9 mouse cellular contexts compared by ENCODE assay signal in genomic region chr12:85142803-85143202, GRCm38 (mm10). TPM values are rescaled to one million over a fixed set of nuclear protein-coding genes. Genes with fewer than 3 reads are reported as not detected.
DNase-seq lines count a peak whose midpoint lies in the region; ATAC-seq and TF ChIP-seq lines count a peak whose summit lies in the region.
"Had no signal": no experiment of that assay in that cellular context is flagged by ENCODE, and none has a peak within 500 bp of the region (broad histone marks: within the 10 kb centered on the region; RNA-seq: fewer than 3 reads in every experiment).

No protein-coding gene starts in this region.

- H3K36me3 ChIP-seq in ES-Bruce4 (ENCODE audit: control insufficient read depth, insufficient read depth, low read length, poor library complexity, severe bottlenecking): no peaks in the 10 kb centered on the region
- H3K36me3 ChIP-seq: heart, embryonic 15.5 days had no signal

- H3K9me3 ChIP-seq in ES-Bruce4 (replicated peaks; ENCODE audit: control insufficient read depth, insufficient read depth, low read length, poor library complexity, severe bottlenecking): no peaks in the 10 kb centered on the region
- H3K9me3 ChIP-seq: heart, embryonic 15.5 days had no signal

- peak; percentile 64 for DNase-seq in fibroblast of lung, adult 2 months (ENCODE audit: low read depth)
- peak; percentile 93 for DNase-seq in heart, postnatal 4 days
- peak; percentile 70 to 78 for DNase-seq in layer of hippocampus, postnatal 36 days
- peak; percentile 73 for DNase-seq in retina, postnatal 7 days (ENCODE audit: low read depth, low spot score)
- DNase-seq in urinary bladder, postnatal 10 days (ENCODE audit: low spot score): peak; percentile 48

- no peak for TF ChIP-seq POLR2A in ES-Bruce4 (IDR thresholded peaks at IDR 0.05; ENCODE audit: insufficient read depth, low read length)
- TF ChIP-seq POLR2A in bone marrow, adult 2 months (IDR thresholded peaks at IDR 0.05; ENCODE audit: borderline replicate concordance, control insufficient read depth, low read depth, low read length): no peak

- TF ChIP-seq CTCF in ES-Bruce4 (IDR thresholded peaks at IDR 0.05; ENCODE audit: low read depth, low read length): peak; percentile 91
- peak; percentile 90 for TF ChIP-seq CTCF in bone marrow, adult 2 months (IDR thresholded peaks at IDR 0.05; ENCODE audit: control insufficient read depth, insufficient read depth, low read length)

- ATAC-seq in megakaryocyte, adult 5-6 weeks (ENCODE audit: poor library complexity, severe bottlenecking): peak; percentile 92

- no peak for TF ChIP-seq EP300 in ES-Bruce4 (IDR thresholded peaks at IDR 0.05; ENCODE audit: insufficient read depth, low read depth, low read length)

- no peak overlapping the region for H3K4me3 ChIP-seq in ES-Bruce4 (ENCODE audit: low read depth, low read length)
- no peak overlapping the region for H3K4me3 ChIP-seq in bone marrow, adult 2 months (replicated peaks; ENCODE audit: control insufficient read depth, low read depth, low read length)
- H3K4me3 ChIP-seq: heart, embryonic 15.5 days had no signal

- peaks cover 12% of the 10 kb centered on the region for H3K4me1 ChIP-seq in ES-Bruce4 (ENCODE audit: control insufficient read depth, insufficient read depth, low read length)
- no peaks in the 10 kb centered on the region for H3K4me1 ChIP-seq in bone marrow, adult 2 months (ENCODE audit: control insufficient read depth, insufficient read depth, low read length)

- H3K27me3 ChIP-seq in ES-Bruce4 (ENCODE audit: control insufficient read depth, insufficient read depth, low read length, poor library complexity, severe bottlenecking): no peaks in the 10 kb centered on the region

- H3K9ac ChIP-seq in ES-Bruce4 (ENCODE audit: low read depth, poor library complexity, severe bottlenecking): no peak overlapping the region
- H3K9ac ChIP-seq: heart, embryonic 15.5 days had no signal

- 25% methylated on average over 4 of the region's 4 CpGs for WGBS in bone marrow, adult 2 months

- no peak overlapping the region for H3K27ac ChIP-seq in ES-Bruce4 (ENCODE audit: insufficient read depth, low read length)
- H3K27ac ChIP-seq in bone marrow, adult 2 months (ENCODE audit: control insufficient read depth, insufficient read depth, low read depth, low read length, poor library complexity): no peak overlapping the region
- H3K27ac ChIP-seq: heart, embryonic 15.5 days had no signal

RNA-seq across cellular contexts. Expression of gene Rps6kl1, which starts 8.3 kb away (rescaled TPM):
- polyA plus RNA-seq in ES-Bruce4 (2011; ENCODE audit: insufficient read depth, insufficient read length, low read depth, missing spikeins): 3.0 and 3.8 TPM in 2 replicates
- polyA plus RNA-seq in bone marrow, adult 2 months (2011; ENCODE audit: insufficient read depth, insufficient read length, low replicate concordance, missing spikeins): 0.63 TPM in 1 of 2 replicates, not detected in the other
- total RNA-seq in heart, postnatal 4 days (2021): 1 to 10 TPM; 2.3 to 3.0 TPM
- 10 to 100 TPM; 39.9 to 40.2 TPM for total RNA-seq in layer of hippocampus, postnatal 36 days (2021)
- total RNA-seq in megakaryocyte, adult 5-6 weeks (2015): 0.04 TPM in 1 of 2 replicates, not detected in the other
- 0.15 TPM in 1 of 2 replicates, not detected in the other for total RNA-seq in megakaryocyte, adult 5-6 weeks (2017)

RNA-seq across cellular contexts. Expression of gene Dlst, which starts 32.2 kb away (rescaled TPM):
- 139 and 147 TPM in 2 replicates for polyA plus RNA-seq in ES-Bruce4 (2011; ENCODE audit: insufficient read depth, insufficient read length, low read depth, missing spikeins)
- 87.0 and 102 TPM in 2 replicates for polyA plus RNA-seq in bone marrow, adult 2 months (2011; ENCODE audit: insufficient read depth, insufficient read length, low replicate concordance, missing spikeins)
- 100 to 1,000 TPM; 538 to 559 TPM for total RNA-seq in heart, postnatal 4 days (2021)
- total RNA-seq in layer of hippocampus, postnatal 36 days (2021): 100 to 1,000 TPM; 145 to 152 TPM
- total RNA-seq in megakaryocyte, adult 5-6 weeks (2015): 68.1 and 91.8 TPM in 2 replicates
- total RNA-seq in megakaryocyte, adult 5-6 weeks (2017): 166 and 175 TPM in 2 replicates

RNA-seq across cellular contexts. Expression of gene Prox2, which starts 32.2 kb away (rescaled TPM):
- 0.62 and 0.73 TPM in 2 replicates for polyA plus RNA-seq in ES-Bruce4 (2011; ENCODE audit: insufficient read depth, insufficient read length, low read depth, missing spikeins)
- polyA plus RNA-seq in bone marrow, adult 2 months (2011; ENCODE audit: insufficient read depth, insufficient read length, low replicate concordance, missing spikeins): 2.2 and 2.9 TPM in 2 replicates
- 1 to 10 TPM; 2.3 to 2.6 TPM for total RNA-seq in heart, postnatal 4 days (2021)
- 1 to 10 TPM; 1.7 to 2.0 TPM for total RNA-seq in layer of hippocampus, postnatal 36 days (2021)
- 1.6 and 3.1 TPM in 2 replicates for total RNA-seq in megakaryocyte, adult 5-6 weeks (2015)
- total RNA-seq in megakaryocyte, adult 5-6 weeks (2017): 2.0 and 6.0 TPM in 2 replicates

RNA-seq across cellular contexts. Expression of gene Pgf, which starts 34.8 kb away (rescaled TPM):
- 5.5 and 5.8 TPM in 2 replicates for polyA plus RNA-seq in ES-Bruce4 (2011; ENCODE audit: insufficient read depth, insufficient read length, low read depth, missing spikeins)
- 1.6 TPM in 1 of 2 replicates, not detected in the other for polyA plus RNA-seq in bone marrow, adult 2 months (2011; ENCODE audit: insufficient read depth, insufficient read length, low replicate concordance, missing spikeins)
- 1 to 10 TPM; 3.7 to 4.9 TPM for total RNA-seq in heart, postnatal 4 days (2021)
- total RNA-seq in layer of hippocampus, postnatal 36 days (2021): 1 to 10 TPM; 4.2 to 4.5 TPM
- total RNA-seq in megakaryocyte, adult 5-6 weeks (2015): 0.14 and 0.33 TPM in 2 replicates
- 0.18 TPM in 1 of 2 replicates, not detected in the other for total RNA-seq in megakaryocyte, adult 5-6 weeks (2017)

Comparison
In these comparisons a context has a peak if more than half of its experiments do, and no peak if none do; other contexts are left out.
1. RNA of gene Rps6kl1, which starts 8.3 kb away (total RNA-seq): 39.9 to 40.2 TPM in layer of hippocampus, postnatal 36 days; 2.3 to 3.0 TPM in heart, postnatal 4 days and 0.04 to 0.15 TPM in megakaryocyte, adult 5-6 weeks; every median in the first group is over 10 times any median in the second.
2. Peak in every context shown above with its lines, with median percentiles within 50 percentile points of each other: DNase-seq.